Mouse (Mus musculus) E14TG2a.4 (cell line): ENCODE data around the gene Serinc3.
"Not testable (repeated sequence)": the region's sequence is repeated elsewhere in the genome, so short reads cannot be mapped to it uniquely, and the experiment has no call there.

Source experiments
- H3K27me3 ChIP-seq: 2 replicates; pipeline ENCODE4 v1.6.1; 2014; ENCODE audit warnings: low read length, control low read depth; ENCODE audit not compliant: insufficient read depth
- H3K36me3 ChIP-seq: 2 replicates; pipeline ENCODE4 v1.6.1; 2014; ENCODE audit warnings: low read length, control low read depth; ENCODE audit not compliant: insufficient read depth
- H3K4me1 ChIP-seq: replicated peaks from 2 replicates; pipeline ENCODE4 v1.6.1; 2014; ENCODE audit warnings: low read depth, low read length, control low read depth
- H3K4me3 ChIP-seq: replicated peaks from 2 replicates; pipeline ENCODE4 v1.5.1; 2014; ENCODE audit warnings: mild to moderate bottlenecking, low read length
- H3K9me3 ChIP-seq: 2 replicates; pipeline ENCODE4 v1.6.1; 2014; ENCODE audit warnings: low read length, control low read depth
- CTCF ChIP-seq: conservative IDR thresholded peaks from 2 replicates; pipeline ENCODE4 v1.5.1; 2014; ENCODE audit warnings: low read length
- NANOG ChIP-seq: IDR thresholded peaks from 2 replicates; pipeline ENCODE4 v1.6.1; 2014; ENCODE audit warnings: borderline replicate concordance, low read length, mixed read lengths
- POU5F1 ChIP-seq: IDR thresholded peaks from 2 replicates; pipeline ENCODE4 v1.6.1; 2014; ENCODE audit warnings: low read length, borderline replicate concordance

The Serinc3 gene

GRCm38 (mm10) chr2:163644575-163645385 is at the start of gene Serinc3:
Serinc3 (minus strand) TSS chr2:163645131.
- no peaks in the 10 kb centered on the region for H3K27me3 ChIP-seq
- H3K9me3 ChIP-seq, result no peaks in the 10 kb centered on the region
- H3K4me3 ChIP-seq, result peak within 1 kb of the TSS; percentile 86
- TF ChIP-seq NANOG, result no peak
- 0 out of 2 replicates have a peak, but pooled peaks have one; percentile 4 for TF ChIP-seq CTCF
- peaks cover 6% of the 10 kb centered on the region; the same call in 1 of the 2 replicates for H3K36me3 ChIP-seq
- peaks cover 39% of the 10 kb centered on the region for H3K4me1 ChIP-seq

- H3K4me3 ChIP-seq, result no peak overlapping the region
- TF ChIP-seq POU5F1 (no peak), CTCF (no peak), NANOG (no peak)
- no peaks in the 10 kb centered on the region for H3K4me1 ChIP-seq
- H3K27me3 ChIP-seq, result no peaks in the 10 kb centered on the region
- no peaks in the 10 kb centered on the region for H3K9me3 ChIP-seq
- H3K36me3 ChIP-seq, result no peaks in the 10 kb centered on the region
These were observed 48.9 kb upstream of the Serinc3 start for GRCm38 (mm10) chr2:163693716-163694314.

- no peaks in the 10 kb centered on the region for H3K36me3 ChIP-seq
- H3K27me3 ChIP-seq, result no peaks in the 10 kb centered on the region
- TF ChIP-seq CTCF (no peak), POU5F1 (no peak), NANOG (no peak)
- no peak overlapping the region for H3K4me3 ChIP-seq
- H3K4me1 ChIP-seq, result no peaks in the 10 kb centered on the region
- no peaks in the 10 kb centered on the region for H3K9me3 ChIP-seq
These were observed 48.1 kb upstream of the Serinc3 start for GRCm38 (mm10) chr2:163692873-163693612.

GRCm38 (mm10) chr2:163691846-163692605 is 47.1 kb upstream of the Serinc3 start:
- H3K4me3 ChIP-seq, result no peak overlapping the region
- H3K27me3 ChIP-seq, result no peaks in the 10 kb centered on the region
- H3K36me3 ChIP-seq, result no peaks in the 10 kb centered on the region
- no peak for TF ChIP-seq POU5F1
- no peak for TF ChIP-seq NANOG
- no peak for TF ChIP-seq CTCF
- no peaks in the 10 kb centered on the region for H3K9me3 ChIP-seq
- no peaks in the 10 kb centered on the region for H3K4me1 ChIP-seq

GRCm38 (mm10) chr2:163690409-163691304 is 45.7 kb upstream of the Serinc3 start:
- no peak overlapping the region for H3K4me3 ChIP-seq
- no peak for TF ChIP-seq POU5F1

GRCm38 (mm10) chr2:163689771-163690170 is 44.8 kb upstream of the Serinc3 start:
- Histone ChIP-seq H3K4me3 (no peak overlapping the region), H3K4me1 (no peaks in the 10 kb centered on the region), H3K9me3 (no peaks in the 10 kb centered on the region), H3K36me3 (no peaks in the 10 kb centered on the region), H3K27me3 (no peaks in the 10 kb centered on the region)
- TF ChIP-seq NANOG (no peak), POU5F1 (no peak), CTCF (no peak)

More at GRCm38 (mm10) chr2:163690409-163691304, 45.7 kb upstream of the Serinc3 start:
- H3K27me3 ChIP-seq, result no peaks in the 10 kb centered on the region
- H3K9me3 ChIP-seq, result no peaks in the 10 kb centered on the region
- no peaks in the 10 kb centered on the region for H3K36me3 ChIP-seq
- no peaks in the 10 kb centered on the region for H3K4me1 ChIP-seq

- not testable (repeated sequence) for H3K27me3 ChIP-seq, H3K36me3 ChIP-seq, H3K4me1 ChIP-seq, H3K9me3 ChIP-seq, H3K4me3 ChIP-seq
These were observed 43.4 kb upstream of the Serinc3 start for GRCm38 (mm10) chr2:163688377-163688776.
